Mouse (Mus musculus) E14TG2a.4 (cell line): ENCODE measurements at regions not wholly inside any gene's neighbourhood (a gene's known extent, or its start where the extent isn't known, plus 50 kb on each side); places are given as distances from the start of the nearest gene placed in this dataset.

Experiments used
- CTCF ChIP-seq: conservative IDR thresholded peaks from 2 replicates; pipeline ENCODE4 v1.5.1; 2014; ENCODE audit warnings: low read length
- POU5F1 ChIP-seq: IDR thresholded peaks from 2 replicates; pipeline ENCODE4 v1.6.1; 2014; ENCODE audit warnings: low read length, borderline replicate concordance

DNA sequence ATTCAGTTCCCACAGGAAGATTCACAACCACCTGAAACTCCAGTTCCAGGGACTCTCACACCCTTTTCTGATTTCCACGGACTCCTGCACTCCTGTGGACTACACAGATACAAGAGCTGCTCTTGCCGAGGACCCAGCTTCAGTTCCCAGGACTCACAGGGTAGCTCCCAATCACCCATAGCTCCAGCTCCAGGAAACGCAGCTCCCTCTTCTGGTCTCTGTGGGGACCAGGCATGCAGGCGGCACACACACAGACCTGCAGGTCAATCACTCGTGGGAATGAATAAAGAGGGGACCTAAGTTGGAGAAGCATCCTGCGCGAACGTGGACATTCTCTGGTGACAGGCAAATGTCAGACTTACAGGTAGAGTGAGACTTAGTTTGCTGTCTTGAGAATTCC lies 214.3 kb upstream of the Rgma start:
- TF ChIP-seq CTCF (peak; percentile 22), POU5F1 (no peak)
